Mouse (Mus musculus): ENCODE data around the gene Acacb. TPM values are rescaled to one million over a fixed set of nuclear protein-coding genes. Genes with fewer than 3 reads are reported as not detected.

Acacb gene
- polyA plus RNA-seq, 1 experiment = 3.0 TPM

DNA sequence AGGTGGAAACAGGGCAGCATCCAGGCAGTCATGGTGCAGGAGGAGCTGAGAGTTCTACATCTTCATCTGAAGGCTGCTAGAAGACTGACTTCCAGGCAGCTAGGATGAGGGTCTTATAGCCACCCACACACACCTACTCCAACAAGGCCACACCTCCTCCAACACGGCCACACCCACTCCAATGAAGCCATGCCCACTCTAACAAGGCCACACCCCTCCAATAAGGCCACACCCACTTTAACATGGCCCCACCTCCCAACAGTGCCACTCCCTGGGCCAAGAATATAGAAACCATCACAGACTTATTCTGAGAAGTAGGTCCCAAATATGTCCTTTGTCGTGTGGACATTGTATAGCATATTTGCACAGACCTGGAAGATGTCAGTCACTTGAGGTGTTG is 59.8 kb downstream of the Acacb start:
- Histone ChIP-seq H3K4me1 (ENCODE audit: control insufficient read depth, insufficient read depth, low read length) (no peaks in the 10 kb centered on the region), H3K36me3 (ENCODE audit: control insufficient read depth, insufficient read depth, low read length) (no peaks in the 10 kb centered on the region), H3K4me3 (ENCODE audit: control insufficient read depth, low read depth, low read length) (no peak overlapping the region), H3K27ac (ENCODE audit: control insufficient read depth, insufficient read depth, low read depth, low read length) (no peak overlapping the region), H3K27me3 (ENCODE audit: control insufficient read depth, insufficient read depth, low read length) (no peaks in the 10 kb centered on the region)
- TF ChIP-seq POLR2A (IDR thresholded peaks at IDR 0.05; ENCODE audit: control insufficient read depth, low read depth, low read length) (no peak), CTCF (IDR thresholded peaks at IDR 0.05; ENCODE audit: control insufficient read depth, insufficient read depth, insufficient replicate concordance, low read depth, low read length) (no peak)

DNA sequence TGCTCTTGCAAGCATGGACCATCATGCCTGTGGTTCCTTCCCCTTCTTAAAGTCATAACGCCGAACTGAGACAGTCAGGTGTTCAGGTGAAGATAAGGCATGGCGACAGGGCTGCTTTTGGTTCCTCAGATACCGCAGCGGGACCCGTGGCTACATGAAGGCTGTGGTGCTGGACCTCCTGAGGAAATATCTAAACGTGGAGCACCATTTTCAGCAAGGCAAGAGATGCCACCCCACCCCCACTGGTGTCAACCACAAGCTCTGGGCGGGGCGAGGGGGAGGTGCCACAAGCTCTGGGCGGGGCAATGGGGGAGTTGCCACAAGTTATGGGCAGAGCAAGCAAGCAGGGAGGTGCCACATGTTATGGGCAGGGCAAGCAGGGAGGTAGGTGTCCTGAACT is 66.8 kb downstream of the Acacb start:
- no peaks in the 10 kb centered on the region for H3K27me3 ChIP-seq (ENCODE audit: control insufficient read depth, insufficient read depth, low read length)
- H3K4me3 ChIP-seq (ENCODE audit: control insufficient read depth, low read depth, low read length) = no peak overlapping the region
- no peak overlapping the region for H3K27ac ChIP-seq (ENCODE audit: control insufficient read depth, insufficient read depth, low read depth, low read length)
- TF ChIP-seq POLR2A (IDR thresholded peaks at IDR 0.05; ENCODE audit: control insufficient read depth, low read depth, low read length) (no peak), CTCF (IDR thresholded peaks at IDR 0.05; ENCODE audit: control insufficient read depth, insufficient read depth, insufficient replicate concordance, low read depth, low read length) (no peak)
- no peaks in the 10 kb centered on the region for H3K4me1 ChIP-seq (ENCODE audit: control insufficient read depth, insufficient read depth, low read length)
- no peaks in the 10 kb centered on the region for H3K36me3 ChIP-seq (ENCODE audit: control insufficient read depth, insufficient read depth, low read length)

DNA sequence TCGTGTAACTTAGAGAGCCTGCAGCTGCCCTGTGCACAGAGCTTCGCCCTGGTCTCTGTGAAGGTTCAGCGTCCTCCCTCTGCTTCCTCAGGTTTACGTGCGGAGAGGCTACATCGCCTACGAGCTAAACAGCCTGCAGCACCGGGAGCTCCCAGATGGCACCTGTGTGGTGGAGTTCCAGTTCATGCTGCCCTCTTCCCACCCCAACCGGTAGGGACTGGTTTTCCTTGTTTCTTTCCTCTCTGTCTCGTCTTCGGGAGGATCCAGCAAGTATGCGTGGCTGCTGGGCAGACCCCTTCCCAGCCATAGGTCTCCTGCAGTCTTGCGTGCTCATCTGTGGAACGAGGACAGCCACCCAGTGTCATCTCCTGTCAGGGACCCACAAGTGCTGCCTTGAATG is 72.4 kb downstream of the Acacb start:
- Histone ChIP-seq H3K27me3 (ENCODE audit: control insufficient read depth, insufficient read depth, low read length) (no peaks in the 10 kb centered on the region), H3K36me3 (ENCODE audit: control insufficient read depth, insufficient read depth, low read length) (no peaks in the 10 kb centered on the region), H3K4me1 (ENCODE audit: control insufficient read depth, insufficient read depth, low read length) (no peaks in the 10 kb centered on the region), H3K4me3 (ENCODE audit: control insufficient read depth, low read depth, low read length) (no peak overlapping the region), H3K27ac (ENCODE audit: control insufficient read depth, insufficient read depth, low read depth, low read length) (no peak overlapping the region)
- TF ChIP-seq POLR2A (IDR thresholded peaks at IDR 0.05; ENCODE audit: control insufficient read depth, low read depth, low read length) (no peak), CTCF (IDR thresholded peaks at IDR 0.05; ENCODE audit: control insufficient read depth, insufficient read depth, insufficient replicate concordance, low read depth, low read length) (no peak)

DNA sequence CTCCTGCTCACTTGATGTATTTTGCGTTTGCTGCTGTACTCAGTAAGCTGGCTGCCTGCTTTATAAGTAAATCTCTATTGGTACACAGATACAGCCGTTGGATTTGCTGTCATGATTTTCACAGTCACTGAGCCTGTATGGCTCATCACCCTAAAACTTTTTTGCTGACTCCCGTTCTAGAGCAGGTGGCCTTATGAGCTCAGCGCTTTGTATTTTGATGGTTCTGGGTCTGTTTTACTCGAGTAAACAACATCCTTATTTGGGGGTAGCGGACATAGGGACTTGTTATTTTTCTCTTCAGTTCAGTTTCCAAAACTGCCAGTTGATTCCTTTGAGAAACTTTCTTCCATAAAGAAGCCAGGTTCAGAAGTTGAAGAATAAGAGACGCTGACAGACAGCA is 79.7 kb downstream of the Acacb start:
- TF ChIP-seq POLR2A (IDR thresholded peaks at IDR 0.05; ENCODE audit: control insufficient read depth, low read depth, low read length) = no peak
- TF ChIP-seq CTCF (IDR thresholded peaks at IDR 0.05; ENCODE audit: control insufficient read depth, insufficient read depth, insufficient replicate concordance, low read depth, low read length) = no peak
- Histone ChIP-seq H3K4me1 (ENCODE audit: control insufficient read depth, insufficient read depth, low read length) (no peaks in the 10 kb centered on the region), H3K4me3 (ENCODE audit: control insufficient read depth, low read depth, low read length) (no peak overlapping the region), H3K27ac (ENCODE audit: control insufficient read depth, insufficient read depth, low read depth, low read length) (no peak overlapping the region), H3K36me3 (ENCODE audit: control insufficient read depth, insufficient read depth, low read length) (no peaks in the 10 kb centered on the region), H3K27me3 (ENCODE audit: control insufficient read depth, insufficient read depth, low read length) (no peaks in the 10 kb centered on the region)

GRCm38 (mm10) chr5:114228901-114229300 is 82.6 kb downstream of the Acacb start:
- H3K27me3 ChIP-seq (ENCODE audit: control insufficient read depth, insufficient read depth, low read length) = no peaks in the 10 kb centered on the region
- H3K4me1 ChIP-seq (ENCODE audit: control insufficient read depth, insufficient read depth, low read length) = no peaks in the 10 kb centered on the region
- TF ChIP-seq CTCF (IDR thresholded peaks at IDR 0.05; ENCODE audit: control insufficient read depth, insufficient read depth, insufficient replicate concordance, low read depth, low read length) = no peak
- TF ChIP-seq POLR2A (IDR thresholded peaks at IDR 0.05; ENCODE audit: control insufficient read depth, low read depth, low read length) = no peak
- no peak overlapping the region for H3K4me3 ChIP-seq (ENCODE audit: control insufficient read depth, low read depth, low read length)
- no peak overlapping the region for H3K27ac ChIP-seq (ENCODE audit: control insufficient read depth, insufficient read depth, low read depth, low read length)
- H3K36me3 ChIP-seq (ENCODE audit: control insufficient read depth, insufficient read depth, low read length) = no peaks in the 10 kb centered on the region

GRCm38 (mm10) chr5:114238924-114239323 is 92.6 kb downstream of the Acacb start:
- H3K4me3 ChIP-seq (ENCODE audit: control insufficient read depth, low read depth, low read length) = no peak overlapping the region
- no peaks in the 10 kb centered on the region for H3K36me3 ChIP-seq (ENCODE audit: control insufficient read depth, insufficient read depth, low read length)
- H3K4me1 ChIP-seq (ENCODE audit: control insufficient read depth, insufficient read depth, low read length) = no peaks in the 10 kb centered on the region
- TF ChIP-seq CTCF (IDR thresholded peaks at IDR 0.05; ENCODE audit: control insufficient read depth, insufficient read depth, insufficient replicate concordance, low read depth, low read length) (no peak), POLR2A (IDR thresholded peaks at IDR 0.05; ENCODE audit: control insufficient read depth, low read depth, low read length) (no peak)
- H3K27ac ChIP-seq (ENCODE audit: control insufficient read depth, insufficient read depth, low read depth, low read length) = no peak overlapping the region
- no peaks in the 10 kb centered on the region for H3K27me3 ChIP-seq (ENCODE audit: control insufficient read depth, insufficient read depth, low read length)

DNA sequence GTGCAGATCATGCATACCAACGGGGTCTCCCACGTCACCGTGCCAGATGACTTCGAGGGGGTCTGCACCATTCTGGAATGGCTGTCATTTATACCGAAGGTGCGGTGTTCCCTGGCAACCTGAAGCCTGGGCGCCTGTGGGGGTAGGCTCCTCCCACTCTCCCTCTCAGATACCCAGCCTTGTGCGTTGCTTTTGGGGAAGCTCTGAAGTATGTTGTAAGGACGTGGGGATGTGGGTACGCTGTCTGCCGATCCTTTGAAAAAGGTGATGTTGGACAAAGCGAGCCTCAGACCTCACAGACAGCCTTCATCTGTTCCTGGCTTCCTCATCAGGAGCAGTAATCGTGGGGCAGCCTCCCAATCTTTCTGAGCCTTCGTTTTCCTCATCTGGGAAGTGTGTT is 93.4 kb downstream of the Acacb start:
- no peak overlapping the region for H3K4me3 ChIP-seq (ENCODE audit: control insufficient read depth, low read depth, low read length)
- H3K27me3 ChIP-seq (ENCODE audit: control insufficient read depth, insufficient read depth, low read length) = no peaks in the 10 kb centered on the region
- no peaks in the 10 kb centered on the region for H3K4me1 ChIP-seq (ENCODE audit: control insufficient read depth, insufficient read depth, low read length)
- TF ChIP-seq POLR2A (IDR thresholded peaks at IDR 0.05; ENCODE audit: control insufficient read depth, low read depth, low read length) = no peak
- no peak for TF ChIP-seq CTCF (IDR thresholded peaks at IDR 0.05; ENCODE audit: control insufficient read depth, insufficient read depth, insufficient replicate concordance, low read depth, low read length)
- no peak overlapping the region for H3K27ac ChIP-seq (ENCODE audit: control insufficient read depth, insufficient read depth, low read depth, low read length)
- no peaks in the 10 kb centered on the region for H3K36me3 ChIP-seq (ENCODE audit: control insufficient read depth, insufficient read depth, low read length)

GRCm38 (mm10) chr5:114246465-114246864 is 100.1 kb downstream of the Acacb start:
- no peaks in the 10 kb centered on the region for H3K27me3 ChIP-seq (ENCODE audit: control insufficient read depth, insufficient read depth, low read length)
- no peaks in the 10 kb centered on the region for H3K4me1 ChIP-seq (ENCODE audit: control insufficient read depth, insufficient read depth, low read length)
- no peaks in the 10 kb centered on the region for H3K36me3 ChIP-seq (ENCODE audit: control insufficient read depth, insufficient read depth, low read length)
- no peak overlapping the region for H3K4me3 ChIP-seq (ENCODE audit: control insufficient read depth, low read depth, low read length)
- no peak for TF ChIP-seq POLR2A (IDR thresholded peaks at IDR 0.05; ENCODE audit: control insufficient read depth, low read depth, low read length)
- no peak overlapping the region for H3K27ac ChIP-seq (ENCODE audit: control insufficient read depth, insufficient read depth, low read depth, low read length)

All from testis, adult 2 months (tissue).